Mouse (Mus musculus) cortical plate, adult 2 months (tissue): ENCODE measurements around the gene Coa3. TPM values are rescaled to one million over a fixed set of nuclear protein-coding genes. Genes with fewer than 3 reads are reported as not detected.

Experiments
- H3K27ac ChIP-seq: fragments of 200-500 bp; 2 replicates; pipeline ENCODE4 v1.5.1; 2012; ENCODE audit warnings: low read length, control low read depth, inconsistent platforms; ENCODE audit not compliant: insufficient read depth
- H3K4me1 ChIP-seq: fragments of 200-500 bp; 2 replicates; pipeline ENCODE4 v1.6.1; 2011; ENCODE audit warnings: low read length; ENCODE audit not compliant: control insufficient read depth, insufficient read depth
- H3K4me3 ChIP-seq: fragments of 200-500 bp; 2 replicates; pipeline ENCODE4 v1.5.1; 2011; ENCODE audit warnings: mild to moderate bottlenecking, low read length, control low read depth; ENCODE audit not compliant: insufficient read depth
- CTCF ChIP-seq: fragments of 200-500 bp; IDR thresholded peaks from 2 replicates; pipeline ENCODE4 v1.5.1; 2011; ENCODE audit warnings: mild to moderate bottlenecking, control low read depth, low read length; ENCODE audit not compliant: insufficient read depth; ENCODE audit errors: extremely low read depth
- POLR2A ChIP-seq: fragments of 200-500 bp; IDR thresholded peaks from 2 replicates; pipeline ENCODE4 v1.6.1; 2011; ENCODE audit warnings: mild to moderate bottlenecking, low read length, control low read depth; ENCODE audit not compliant: insufficient read depth; ENCODE audit errors: extremely low read depth
- polyA plus RNA-seq: library from polyadenylated mRNA; depleted of rRNA; stranded (reverse); fragments of >200 nt; gene quantifications from 2 replicates; pipeline ENCODE4 v1.2.3, GENCODE M21; 2012

Coa3 gene
- polyA plus RNA-seq, 1 experiment, result 150 TPM

DNA sequence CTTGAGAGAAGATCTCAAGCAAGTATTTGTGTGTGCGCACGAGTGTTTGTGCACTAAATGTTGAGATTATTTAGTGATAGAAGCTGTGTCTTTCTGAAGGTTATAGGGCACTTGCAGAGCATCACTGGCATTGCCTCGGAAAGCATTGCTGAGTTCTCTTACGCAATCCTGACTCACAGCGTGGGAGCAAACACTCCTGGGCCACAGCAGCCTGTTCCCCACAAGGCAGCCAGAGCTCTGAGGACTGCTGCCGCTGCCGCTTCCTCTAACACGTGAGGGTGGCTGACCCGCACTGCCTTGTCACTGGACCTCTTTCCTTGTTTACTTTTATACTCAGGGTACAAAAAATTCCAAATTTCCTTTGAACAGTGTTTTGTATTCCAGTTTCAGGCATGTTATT lies 8.4 kb upstream of the Coa3 start:
- no peaks in the 10 kb centered on the region for H3K4me1 ChIP-seq
- H3K27ac ChIP-seq, result no peak overlapping the region
- no peak overlapping the region for H3K4me3 ChIP-seq
- TF ChIP-seq CTCF (no peak), POLR2A (no peak)

DNA sequence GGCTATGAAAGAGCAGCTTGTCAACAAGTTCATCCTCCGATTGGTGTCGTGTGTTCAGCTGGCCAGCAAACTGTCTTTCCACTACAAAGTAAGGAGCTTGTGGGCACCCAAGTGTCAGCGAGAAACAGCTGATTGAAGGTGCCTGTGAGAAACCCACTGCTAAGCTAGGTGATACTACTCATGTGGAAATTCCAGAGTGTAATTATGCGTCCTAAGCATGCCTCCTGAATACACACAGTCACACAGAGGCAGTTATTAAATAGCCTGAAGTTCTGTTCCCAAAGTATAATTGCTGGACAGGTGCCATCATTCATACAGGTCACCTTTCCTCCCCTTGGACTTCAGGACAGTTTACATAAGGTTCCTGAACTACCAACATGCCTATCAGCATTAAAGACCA lies 4.9 kb upstream of the Coa3 start:
- Histone ChIP-seq H3K4me1 (no peaks in the 10 kb centered on the region), H3K27ac (no peak overlapping the region), H3K4me3 (no peak overlapping the region)
- TF ChIP-seq POLR2A (no peak), CTCF (no peak)

DNA sequence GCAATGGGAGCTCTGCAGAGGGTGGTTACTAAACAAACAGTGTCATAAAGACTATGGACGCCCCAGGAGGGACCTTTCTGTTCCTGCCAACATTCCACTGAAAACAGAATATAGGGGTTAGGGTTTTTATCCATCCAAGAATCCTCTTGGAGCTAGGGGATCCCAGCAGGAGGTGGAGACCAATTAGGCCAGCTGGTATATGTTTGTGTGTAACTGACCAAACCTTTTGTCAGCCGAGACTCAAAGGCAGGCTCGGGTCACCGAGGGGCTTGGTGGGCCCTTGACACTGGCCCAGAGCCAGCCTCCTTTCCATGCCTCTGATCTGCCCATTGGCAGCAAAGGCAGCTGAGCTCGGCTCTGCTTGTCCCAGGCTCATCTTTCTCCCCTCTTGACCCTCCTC lies 4.0 kb upstream of the Coa3 start:
- H3K4me3 ChIP-seq, result no peak overlapping the region
- H3K4me1 ChIP-seq, result 0 out of 2 replicates have a peak, but pooled peaks cover 2% of the 10 kb centered on the region
- no peak overlapping the region for H3K27ac ChIP-seq
- TF ChIP-seq CTCF, result no peak
- TF ChIP-seq POLR2A, result no peak

DNA sequence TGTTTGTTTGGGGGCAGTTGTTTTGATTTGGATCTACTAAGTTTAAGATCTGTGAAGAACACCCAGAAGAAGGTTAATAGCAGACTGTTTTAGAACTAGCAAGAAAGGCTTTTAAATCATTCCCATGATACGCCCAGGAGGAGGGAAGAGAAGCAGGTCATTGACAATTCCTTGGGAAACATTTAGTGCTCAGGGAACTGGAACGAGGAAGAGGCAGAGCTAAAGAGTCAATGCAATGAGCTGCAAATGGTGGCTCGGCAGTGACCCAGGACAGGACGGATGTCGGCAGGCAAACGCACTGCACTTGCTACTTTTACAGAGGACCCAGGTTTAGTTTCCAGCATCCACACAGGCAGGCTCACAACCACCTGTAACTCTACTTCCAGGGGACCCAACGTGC lies 1.9 kb upstream of the Coa3 start:
- TF ChIP-seq POLR2A, result no peak
- TF ChIP-seq CTCF, result no peak
- Histone ChIP-seq H3K4me1 (peaks cover 5% of the 10 kb centered on the region), H3K4me3 (no peak overlapping the region), H3K27ac (no peak overlapping the region)

DNA sequence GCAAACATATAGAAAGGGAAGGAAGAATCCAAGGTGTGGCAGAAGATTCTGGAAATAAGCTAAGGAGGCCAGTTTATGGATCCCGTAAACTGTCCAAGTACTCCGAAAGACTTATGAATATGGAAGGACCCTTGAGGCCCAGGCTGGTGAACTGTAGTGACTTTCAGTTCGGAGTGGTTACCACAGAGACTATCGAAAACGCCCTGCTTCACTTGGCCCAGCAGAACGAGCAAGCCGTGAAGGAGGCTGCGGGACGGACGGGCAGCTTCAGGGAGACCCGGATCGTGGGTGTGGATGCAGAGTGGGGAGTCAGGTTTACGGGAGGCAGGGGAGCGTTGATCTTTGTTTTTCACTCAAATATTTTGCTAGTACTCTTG lies 267 bp upstream of the Coa3 start:
- TF ChIP-seq POLR2A (no peak), CTCF (no peak)
- H3K4me1 ChIP-seq, result peaks cover 5% of the 10 kb centered on the region
- peak overlapping the region; percentile 61 for H3K4me3 ChIP-seq
- H3K27ac ChIP-seq, result no peak overlapping the region

DNA sequence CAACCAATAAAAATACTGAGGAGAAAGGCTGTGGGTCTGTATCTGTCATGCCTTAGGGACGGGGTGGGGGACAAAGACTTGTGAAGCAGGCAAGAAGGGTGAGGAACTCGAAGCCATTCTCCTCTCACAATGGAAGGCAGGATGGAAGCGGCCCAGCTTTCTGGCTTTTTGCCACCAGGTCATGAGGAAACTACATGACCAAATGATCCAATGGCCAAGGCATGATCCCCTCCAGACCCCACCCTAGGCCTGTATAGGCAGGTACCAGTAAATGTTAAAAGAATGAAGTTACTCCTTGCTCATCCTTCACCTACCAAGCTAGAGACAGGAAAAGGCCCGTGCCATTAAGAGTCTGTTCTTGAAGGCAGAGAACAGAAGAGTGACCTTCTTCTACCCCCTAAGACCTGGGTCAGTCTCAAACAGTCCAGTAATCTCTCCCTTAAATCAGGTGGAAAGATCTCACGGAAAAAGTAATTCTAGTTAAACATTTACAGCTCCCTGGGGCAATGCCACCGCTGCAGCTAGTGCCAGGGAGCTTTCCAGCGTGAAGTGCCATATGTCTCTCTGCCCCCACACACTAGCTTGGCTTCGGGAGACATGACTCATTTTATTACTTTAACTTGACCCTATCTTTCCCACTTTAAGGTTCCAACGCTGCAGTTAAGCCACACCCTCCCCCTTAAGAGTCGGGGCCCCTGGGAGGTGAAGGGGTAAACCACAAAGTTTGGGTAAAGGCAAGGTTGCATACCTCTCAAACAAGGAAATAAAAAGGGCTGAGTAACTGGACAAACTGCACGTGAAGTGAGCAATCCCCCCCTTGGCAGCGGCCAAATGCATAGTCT lies 1.3 kb downstream of the Coa3 start:
- Histone ChIP-seq H3K4me1 (peaks cover 5% of the 10 kb centered on the region), H3K4me3 (peak overlapping the region; percentile 61), H3K27ac (no peak overlapping the region)
- TF ChIP-seq CTCF, result no peak
- TF ChIP-seq POLR2A, result no peak

DNA sequence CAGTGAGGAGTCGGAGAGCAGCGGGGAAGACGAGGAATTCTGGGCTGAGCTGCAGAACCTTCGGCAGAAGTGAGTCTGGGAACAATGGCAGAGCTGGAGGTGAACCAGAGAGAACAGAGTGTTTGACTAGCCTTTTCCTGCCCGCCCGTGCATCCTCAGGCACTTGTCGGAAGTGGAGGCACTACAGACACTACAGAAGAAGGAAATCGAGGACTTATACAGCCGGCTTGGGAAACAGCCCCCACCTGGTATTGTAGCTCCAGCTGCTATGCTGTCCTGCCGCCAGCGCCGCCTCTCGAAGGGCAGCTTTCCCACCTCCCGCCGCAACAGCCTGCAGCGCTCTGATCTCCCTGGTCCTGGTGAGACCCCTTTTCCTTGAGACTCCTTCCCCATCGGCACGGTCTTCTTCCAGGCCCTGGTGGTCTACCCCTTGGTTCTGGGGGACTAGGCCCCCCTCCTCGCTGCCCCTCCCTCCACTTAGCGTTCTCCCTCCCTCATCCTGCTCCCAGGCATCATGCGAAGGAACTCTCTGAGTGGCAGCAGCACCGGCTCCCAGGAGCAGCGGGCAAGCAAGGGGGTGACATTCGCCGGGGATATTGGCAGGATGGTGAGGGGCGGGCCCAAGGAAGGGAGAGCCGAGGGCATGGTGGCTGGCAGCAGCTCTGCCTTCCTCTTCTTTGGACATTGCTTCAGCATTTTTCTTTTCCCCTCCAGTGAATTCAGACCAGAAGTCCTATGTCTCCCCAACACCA lies 2.4 kb downstream of the Coa3 start:
- Histone ChIP-seq H3K4me1 (peaks cover 5% of the 10 kb centered on the region), H3K27ac (no peak overlapping the region), H3K4me3 (no peak overlapping the region)
- peak; percentile 24; the same call in 1 of the 2 replicates for TF ChIP-seq POLR2A
- no peak for TF ChIP-seq CTCF

DNA sequence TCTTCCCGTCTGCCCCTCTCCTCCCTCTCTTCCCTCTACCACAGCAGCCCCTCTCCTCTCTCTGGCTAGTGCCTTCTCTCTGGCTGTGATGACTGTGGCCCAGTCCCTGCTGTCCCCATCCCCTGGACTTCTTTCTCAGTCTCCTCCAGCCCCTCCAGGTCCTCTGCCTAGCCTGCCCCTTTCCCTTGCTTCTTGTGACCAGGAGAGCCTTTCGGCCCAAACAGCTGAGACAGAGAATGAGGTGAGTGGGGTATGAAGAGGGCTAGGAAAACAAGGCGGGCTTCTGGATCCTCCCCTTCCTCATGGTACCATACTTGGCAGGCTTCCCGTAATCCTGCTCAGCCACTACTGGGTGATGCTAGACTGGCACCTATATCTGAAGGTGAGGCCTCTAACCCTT lies 3.6 kb downstream of the Coa3 start:
- Histone ChIP-seq H3K4me3 (no peak overlapping the region), H3K4me1 (peaks cover 5% of the 10 kb centered on the region), H3K27ac (no peak overlapping the region)
- TF ChIP-seq POLR2A (no peak), CTCF (no peak)

DNA sequence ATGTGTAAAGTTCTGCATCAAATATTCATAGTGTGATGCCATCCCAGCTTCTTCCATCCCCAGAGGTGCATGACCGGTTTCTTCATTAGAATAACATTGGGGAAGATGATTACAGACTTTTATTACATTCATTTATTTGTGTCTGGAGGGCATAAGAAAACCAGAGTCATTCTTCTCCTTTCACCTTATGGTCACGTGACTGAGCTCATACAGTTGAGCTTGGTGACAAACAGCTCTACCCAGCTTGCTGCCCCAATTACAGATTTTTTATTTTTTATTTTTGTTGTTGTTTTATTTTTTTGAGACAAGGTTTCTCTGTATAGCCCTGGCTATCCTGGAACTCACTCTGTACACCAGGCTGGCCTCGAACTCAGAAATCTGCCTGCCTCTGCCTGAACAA lies 6.5 kb downstream of the Coa3 start:
- no peak for TF ChIP-seq CTCF
- TF ChIP-seq POLR2A, result no peak
- no peak overlapping the region for H3K27ac ChIP-seq
- no peak overlapping the region for H3K4me3 ChIP-seq
- H3K4me1 ChIP-seq, result peaks cover 3% of the 10 kb centered on the region
